Mouse (Mus musculus) kidney, postnatal 14 days (tissue): ENCODE results near the gene Tmem230.
"Not testable (repeated sequence)": the region's sequence is repeated elsewhere in the genome, so short reads cannot be mapped to it uniquely, and the experiment has no call there.

Source experiments
- DNase-seq: peaks from one replicate; pipeline ENCODE4 v3.0.0; 2022; ENCODE audit warnings: mixed read lengths

Tmem230 gene

DNA sequence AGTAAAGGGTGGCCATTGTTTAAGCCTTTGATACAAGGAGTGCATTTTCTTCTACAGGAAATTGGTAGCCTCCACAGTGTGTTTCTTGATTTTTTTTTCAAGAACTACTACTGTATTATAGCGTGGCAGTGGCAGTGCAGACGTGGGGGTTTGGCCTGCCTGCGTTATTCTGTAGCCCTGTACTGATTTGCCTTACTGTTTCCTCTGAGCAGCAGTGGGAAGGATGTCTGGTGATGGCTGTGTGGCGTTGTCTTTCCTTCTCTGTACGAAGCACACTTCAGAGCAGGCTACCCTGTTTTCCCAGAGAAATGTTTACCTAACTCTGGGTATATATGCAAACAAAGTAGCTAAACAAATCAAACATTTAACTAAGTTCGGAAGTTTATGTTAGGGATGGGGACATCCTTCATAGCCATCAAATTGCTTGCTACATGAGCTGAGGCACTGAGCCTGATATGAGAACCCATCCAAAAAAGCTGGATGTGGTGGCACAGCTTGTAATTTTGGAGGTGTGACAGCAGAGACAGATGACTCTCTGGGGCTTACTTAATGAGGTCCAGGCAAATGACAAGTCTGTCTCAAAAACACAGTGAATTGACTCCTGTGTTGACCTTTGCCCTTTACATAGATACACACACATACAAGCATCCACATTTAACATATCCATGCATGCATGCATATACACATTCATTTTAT, 25.2 kb upstream of the Tmem230 start:
- no peak for DNase-seq

GRCm38 (mm10) chr2:132270331-132270951, 22.8 kb upstream of the Tmem230 start:
- DNase-seq, result peak; percentile 67

- DNase-seq, result no peak
Observed at GRCm38 (mm10) chr2:132269217-132269616, 21.6 kb upstream of the Tmem230 start.

DNA sequence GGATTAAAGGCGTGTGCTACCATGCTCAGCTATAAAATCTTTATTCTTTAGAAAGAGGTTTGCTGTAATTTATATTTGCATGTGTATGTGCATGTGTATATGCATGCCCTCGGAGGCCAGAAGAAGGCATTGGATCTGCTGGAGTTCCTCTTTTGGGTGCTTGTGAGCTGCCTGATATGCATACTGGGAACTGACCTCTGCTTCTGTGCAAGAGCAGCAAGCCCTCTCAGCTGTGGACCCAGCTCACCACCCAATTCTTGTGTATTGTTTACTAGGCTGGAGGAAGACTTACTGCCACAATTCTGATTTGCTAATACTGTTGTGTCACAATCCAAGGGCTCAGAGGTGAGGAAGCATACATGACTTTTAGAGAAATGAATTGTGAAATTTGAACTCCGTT, 18.5 kb upstream of the Tmem230 start:
- DNase-seq, result no peak

DNA sequence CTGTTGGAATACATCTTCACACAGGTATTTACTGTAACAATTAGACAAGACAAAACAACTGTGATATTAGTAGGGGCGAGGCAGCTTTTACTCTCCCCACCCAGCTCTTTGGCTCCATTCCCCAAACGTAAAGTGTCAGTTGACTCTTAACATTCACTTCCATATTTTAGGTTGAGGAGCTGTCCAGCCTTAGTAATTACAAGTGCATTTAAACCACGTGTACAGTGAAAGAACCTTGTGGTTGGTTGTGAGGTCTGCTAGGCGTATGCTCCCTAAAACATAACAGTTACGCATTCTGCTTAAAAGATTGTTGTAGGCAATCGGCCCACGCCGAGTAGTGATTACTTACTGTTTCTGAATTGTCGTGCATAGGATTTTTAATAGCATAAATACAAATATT, 17.6 kb upstream of the Tmem230 start:
- no peak for DNase-seq

DNA sequence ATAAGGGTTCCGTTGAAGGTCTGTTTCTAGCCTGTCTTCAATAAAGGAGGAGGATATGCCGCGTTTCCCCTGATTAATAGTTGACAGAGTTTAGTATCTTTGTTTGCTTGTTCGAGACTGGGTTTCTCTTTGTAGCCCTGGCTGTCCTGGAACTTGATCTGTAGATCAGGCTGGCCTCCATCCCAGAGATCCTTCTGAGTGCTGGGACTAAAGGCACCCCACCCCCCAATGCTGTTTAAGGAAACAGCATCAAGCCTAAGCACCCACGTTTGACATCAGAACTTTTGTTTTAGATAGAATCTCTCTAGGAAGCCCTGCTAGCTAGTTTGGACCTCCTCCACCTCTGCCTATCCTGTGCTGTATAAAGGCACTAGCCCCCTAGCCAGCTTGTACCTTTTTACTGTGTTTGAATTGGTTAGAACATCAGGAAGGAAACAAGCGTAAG, 16.7 kb upstream of the Tmem230 start:
- no peak for DNase-seq

DNA sequence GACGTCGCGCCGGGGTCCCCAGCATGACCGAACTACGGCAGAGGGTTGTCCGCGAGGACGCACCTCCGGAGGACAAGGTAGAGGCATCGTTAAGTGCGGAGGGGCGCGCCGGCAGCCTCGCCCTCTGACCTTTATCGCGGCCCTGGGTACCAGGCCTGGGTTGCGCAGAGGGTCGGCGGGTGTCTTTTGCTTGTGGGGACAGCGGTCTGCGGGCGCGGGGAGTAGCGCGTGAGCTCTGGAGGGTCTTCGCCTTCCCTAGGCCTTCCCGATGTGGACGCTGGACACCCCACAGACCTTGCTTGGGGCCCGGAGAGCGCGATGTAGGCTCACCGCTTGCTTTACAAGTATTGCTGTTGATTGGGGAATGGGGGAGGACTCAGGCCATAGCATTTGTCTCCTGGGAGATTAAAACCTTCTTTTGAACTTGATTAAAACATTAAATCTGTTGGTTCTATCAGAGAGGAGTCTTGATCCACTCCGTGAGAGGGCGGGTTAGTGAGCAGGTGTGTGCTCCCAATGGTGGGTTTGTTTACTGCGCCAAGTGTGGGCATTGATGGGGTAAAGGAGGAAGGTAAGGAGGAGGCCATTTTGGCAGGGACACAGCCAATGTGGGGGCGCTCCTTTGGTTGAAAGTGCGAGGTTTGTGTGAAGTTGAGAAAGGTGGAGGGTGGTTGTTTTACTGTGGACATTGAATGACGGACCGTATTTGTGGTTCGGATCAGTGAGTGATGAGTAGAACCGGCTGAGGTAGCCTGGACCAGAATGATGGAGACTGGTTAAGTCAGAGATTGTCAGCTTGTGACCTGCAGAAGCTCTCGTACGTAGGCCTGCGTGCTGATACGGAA, 16.0 kb upstream of the Tmem230 start:
- DNase-seq, result peak; percentile 33

DNA sequence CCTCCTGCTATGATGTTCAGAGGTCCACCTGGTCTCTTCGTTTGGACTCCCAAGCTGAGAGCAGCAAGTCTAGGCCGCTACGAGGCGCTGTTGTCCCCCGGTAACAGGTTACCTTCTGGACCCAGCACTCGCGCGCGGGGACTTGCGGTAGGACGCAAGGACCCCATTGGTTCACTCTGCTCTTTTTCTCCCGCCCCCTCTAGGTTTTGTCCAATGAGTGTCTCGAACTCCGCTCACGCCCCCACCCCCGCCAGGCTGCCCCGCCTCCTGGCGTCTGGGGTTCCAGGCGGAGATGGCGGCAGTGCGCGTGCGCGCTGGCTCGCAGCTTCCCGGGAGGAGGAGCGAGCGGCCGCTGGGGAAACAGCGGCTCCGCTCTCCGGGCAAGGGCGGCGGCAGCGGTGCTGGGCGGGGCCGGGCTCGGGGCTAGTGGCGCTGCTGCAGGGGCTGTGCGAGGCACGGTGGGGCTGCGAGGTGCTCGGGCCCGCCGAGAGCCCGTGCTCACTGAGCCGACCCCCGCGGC, 15.3 kb upstream of the Tmem230 start, which contains the start of gene Cds2:
Cds2 (plus strand) TSS at position 270 of the 520 bp plus-strand sequence.
- peak; percentile 99 for DNase-seq

GRCm38 (mm10) chr2:132262175-132262574, 14.6 kb upstream of the Tmem230 start:
- DNase-seq, result no peak

GRCm38 (mm10) chr2:132260601-132261000, 13.0 kb upstream of the Tmem230 start:
- no peak for DNase-seq

GRCm38 (mm10) chr2:132257350-132258068, 9.9 kb upstream of the Tmem230 start:
- no peak for DNase-seq

DNA sequence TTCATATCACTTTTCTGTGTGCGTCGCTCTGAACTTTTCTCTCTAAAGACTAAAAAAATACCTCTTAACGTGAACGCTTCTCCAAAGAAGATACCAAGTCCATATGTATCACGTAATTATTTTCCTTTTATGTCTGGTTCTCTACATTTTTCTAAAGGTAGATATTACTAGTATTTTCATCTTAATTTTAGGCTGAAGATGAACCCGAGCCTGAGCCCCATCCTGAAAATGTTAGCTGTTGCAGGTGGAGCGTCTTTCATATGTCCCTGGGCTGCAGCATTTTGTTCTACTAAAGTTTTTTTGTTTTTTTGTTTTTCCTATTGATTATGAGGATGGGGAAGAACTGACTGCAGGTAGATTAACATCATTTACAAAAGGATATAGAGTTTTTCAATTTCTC, 6.0 kb upstream of the Tmem230 start:
- no peak for DNase-seq

- peak; percentile 98 for DNase-seq
Observed at GRCm38 (mm10) chr2:132252542-132253528, 5.2 kb upstream of the Tmem230 start, which contains the start of gene Pcna. Gene Pcna, minus strand, starts transcription at chr2:132253314.

- DNase-seq, result no peak
Observed at GRCm38 (mm10) chr2:132251911-132252310, 4.3 kb upstream of the Tmem230 start.

DNA sequence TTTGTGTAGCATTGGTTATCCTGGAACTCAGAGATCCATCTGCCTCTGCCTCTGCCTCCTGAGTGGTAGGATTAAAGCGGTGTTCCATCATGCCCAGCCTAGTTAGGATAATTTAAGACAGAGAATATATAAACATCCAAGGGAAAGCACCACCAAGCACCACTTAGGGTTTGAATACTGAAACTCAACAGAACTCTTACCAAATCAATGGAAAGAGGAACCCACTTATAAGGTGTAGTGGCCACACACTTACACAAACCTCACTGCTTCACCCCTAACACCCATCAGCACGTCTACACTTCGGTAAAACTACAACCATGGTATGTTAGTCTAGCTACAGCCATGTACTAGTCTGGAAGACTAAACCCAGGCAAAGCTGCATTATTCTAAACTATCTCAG, 4.2 kb downstream of the Tmem230 start:
- no peak for DNase-seq

GRCm38 (mm10) chr2:132240457-132240856, 7.2 kb downstream of the Tmem230 start:
- peak; percentile 64 for DNase-seq

DNA sequence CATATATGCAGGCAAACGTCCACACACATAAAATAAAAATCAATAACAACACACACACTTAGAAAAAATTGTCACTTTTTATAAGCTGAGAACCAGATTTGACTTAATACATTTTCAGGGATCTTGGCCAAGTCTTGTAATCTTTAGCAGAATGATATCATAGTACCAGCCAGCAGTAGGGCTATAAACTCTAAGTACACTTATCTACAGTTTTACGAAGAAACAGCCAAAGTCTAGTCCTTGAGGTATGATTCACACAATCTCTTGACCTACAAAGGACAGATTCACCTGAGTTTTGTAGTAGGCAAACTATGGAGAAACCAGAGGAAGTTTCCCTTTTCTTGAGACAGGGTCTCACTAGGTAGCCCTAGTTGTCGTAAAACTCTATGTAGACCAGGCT, 8.2 kb downstream of the Tmem230 start:
- DNase-seq, result not testable (repeated sequence)

- no peak for DNase-seq
Observed at GRCm38 (mm10) chr2:132235975-132236374, 11.6 kb downstream of the Tmem230 start.

DNA sequence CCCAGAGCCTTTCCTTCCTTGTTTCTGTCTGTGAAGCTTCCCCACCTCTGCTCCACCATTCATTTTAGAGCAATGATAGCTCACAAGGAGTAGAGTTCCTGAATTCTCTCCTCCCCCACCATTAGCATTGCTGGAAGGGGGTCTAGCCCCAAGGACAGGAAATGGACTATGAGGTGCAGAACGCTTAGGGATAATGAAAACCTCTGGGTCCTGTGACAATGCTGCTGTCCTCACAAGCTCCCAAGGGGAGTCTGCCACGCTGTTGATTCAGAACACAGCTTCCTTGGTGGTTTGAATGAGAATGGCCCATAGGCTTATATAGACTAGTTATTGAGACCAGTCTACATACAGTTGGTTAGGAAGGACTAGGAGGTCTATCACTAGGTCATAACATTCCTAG, 12.3 kb downstream of the Tmem230 start:
- DNase-seq, result no peak

DNA sequence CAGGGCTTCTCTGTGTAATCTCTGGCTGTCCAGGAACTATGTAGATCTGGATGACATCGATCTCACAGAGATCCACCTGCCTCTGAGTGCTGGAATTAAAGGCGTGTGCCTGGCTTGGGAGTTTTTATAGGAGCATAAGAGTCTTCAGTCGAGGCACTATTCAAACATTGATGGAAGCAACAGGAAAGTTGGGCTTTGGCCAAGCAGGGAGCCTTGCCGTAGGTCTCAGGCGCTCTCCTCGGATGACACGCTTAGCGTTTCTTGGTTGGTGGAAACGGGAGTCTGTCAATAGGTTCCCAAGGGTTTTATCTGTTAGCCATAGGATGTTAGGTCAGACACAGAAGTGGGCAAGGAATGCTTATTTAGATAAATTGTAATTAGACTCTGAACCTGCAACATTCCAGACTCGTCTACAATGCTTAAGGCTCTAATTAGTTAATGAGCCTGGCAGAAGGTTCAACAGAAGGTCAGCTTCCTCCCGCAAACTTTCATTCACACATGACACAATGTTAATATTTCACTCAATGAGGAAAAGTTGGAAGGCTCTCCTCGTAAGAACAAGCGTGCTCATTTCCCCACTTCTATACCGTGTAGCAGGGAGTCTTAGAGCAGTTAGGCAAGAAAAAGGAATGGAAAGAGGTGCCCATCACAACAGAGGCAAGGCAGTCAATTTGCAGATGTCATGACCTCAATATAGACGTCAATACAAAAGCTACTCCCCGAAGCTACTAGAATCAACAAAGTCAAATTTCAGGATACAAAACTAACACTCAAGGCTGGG, 13.4 kb downstream of the Tmem230 start:
- peak; percentile 36 for DNase-seq
